Mouse (Mus musculus): ENCODE results near the gene Rer1.

- TF ChIP-seq CTCF (IDR thresholded peaks at IDR 0.05; ENCODE audit: low read depth, low read length) = no peak
- TF ChIP-seq POLR2AphosphoS5 (IDR thresholded peaks at IDR 0.05; ENCODE audit: insufficient replicate concordance, low read depth, low read length) = no peak
- no peak for TF ChIP-seq TAL1 (conservative IDR thresholded peaks at IDR 0.05; ENCODE audit: low read depth, low read length)
- no peak for TF ChIP-seq GATA1 (IDR thresholded peaks at IDR 0.05; ENCODE audit: borderline replicate concordance, low read length)
- no peak for TF ChIP-seq GATA2 (IDR thresholded peaks at IDR 0.05; ENCODE audit: borderline replicate concordance, low read depth, low read length)
Observed at GRCm38 (mm10) chr4:155109471-155109870, 23.3 kb upstream of the Rer1 start.
